Mouse (Mus musculus) midbrain, embryonic 10.5 days (tissue): ENCODE results near the gene Ankmy2. TPM values are rescaled to one million over a fixed set of nuclear protein-coding genes. Genes with fewer than 3 reads are reported as not detected.
A peak's percentile ranks its signal among the peaks of the same experiment; 100 is the strongest.

Experiments
- DNase-seq: peaks from one replicate; pipeline ENCODE4 v3.0.0-alpha.2; 2017; ENCODE audit warnings: low spot score
- H3K27ac ChIP-seq: fragments of 300-500 bp; sonication (generic); replicated peaks from 2 replicates; pipeline ENCODE4 v1.5.1; 2016; ENCODE audit warnings: mild to moderate bottlenecking
- H3K27me3 ChIP-seq: fragments of 300-500 bp; sonication (generic); 2 replicates; pipeline ENCODE4 v1.6.1; 2016; ENCODE audit warnings: low read depth, mild to moderate bottlenecking; ENCODE audit not compliant: poor library complexity, severe bottlenecking
- H3K36me3 ChIP-seq: fragments of 300-500 bp; sonication (generic); 2 replicates; pipeline ENCODE4 v1.6.1; 2016; ENCODE audit warnings: mild to moderate bottlenecking, moderate library complexity
- H3K4me1 ChIP-seq: fragments of 300-500 bp; sonication (generic); 2 replicates; pipeline ENCODE4 v1.6.1; 2016
- H3K4me3 ChIP-seq: fragments of 300-500 bp; sonication (generic); 2 replicates; pipeline ENCODE4 v1.5.1; 2016; ENCODE audit warnings: mild to moderate bottlenecking, moderate library complexity
- H3K9me3 ChIP-seq: fragments of 300-500 bp; sonication (generic); replicated peaks from 2 replicates; pipeline ENCODE4 v1.6.1; 2016; ENCODE audit warnings: mild to moderate bottlenecking
- WGBS: fragments of 180-500 bp; shearing (Covaris S2); methylation state at CpG from one replicate; pipeline ENCODE4 v1.1.7; 2016; 5-methylcytosine and 5-hydroxymethylcytosine counted together
- polyA plus RNA-seq: library from polyadenylated mRNA; unstranded; fragments of >200 nt; fragmentation: Nextera tagmentation; extraction: Ambion mirVana; gene quantifications from 2 replicates; pipeline ENCODE4 v1.2.1, GENCODE M21; 2016

Gene Ankmy2
- polyA plus RNA-seq, 1 experiment from 2014 or later = 21.1 TPM

- Histone ChIP-seq H3K4me1 (0 out of 2 replicates have a peak, but pooled peaks cover under 1% of the 10 kb centered on the region), H3K4me3 (no peak overlapping the region), H3K27ac (no peak overlapping the region), H3K36me3 (no peaks in the 10 kb centered on the region), H3K9me3 (no peaks in the 10 kb centered on the region), H3K27me3 (no peaks in the 10 kb centered on the region)
- DNase-seq = peak; percentile 33
- WGBS = 0% methylated on average over 1 of the region's 1 CpGs
Observed at GRCm38 (mm10) chr12:36215149-36215480, 58.2 kb downstream of the Ankmy2 start.

DNA sequence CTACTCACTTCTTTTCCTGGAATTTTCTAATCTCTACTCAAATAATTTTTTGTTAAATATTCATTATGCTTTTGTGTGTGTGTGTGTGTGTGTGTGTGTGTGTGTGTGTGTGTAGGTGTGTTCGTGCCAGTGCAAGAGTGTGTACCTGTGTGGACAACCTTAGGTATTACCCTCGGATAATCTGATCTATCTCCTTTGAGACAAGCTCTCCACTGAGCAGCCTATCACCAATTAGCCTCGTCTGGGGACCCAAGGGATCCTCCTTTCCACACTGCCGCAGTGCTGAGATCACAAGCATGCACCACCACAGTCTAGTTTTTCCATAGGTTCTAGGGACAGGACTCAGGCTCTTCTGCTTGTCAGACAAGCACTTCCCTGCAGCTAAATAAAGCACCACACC lies 59.3 kb downstream of the Ankmy2 start:
- Histone ChIP-seq H3K4me1 (no peaks in the 10 kb centered on the region), H3K36me3 (no peaks in the 10 kb centered on the region), H3K27ac (no peak overlapping the region), H3K9me3 (no peaks in the 10 kb centered on the region), H3K27me3 (no peaks in the 10 kb centered on the region), H3K4me3 (no peak overlapping the region)
- 79% methylated on average over 4 of the region's 4 CpGs for WGBS
- no peak for DNase-seq

DNA sequence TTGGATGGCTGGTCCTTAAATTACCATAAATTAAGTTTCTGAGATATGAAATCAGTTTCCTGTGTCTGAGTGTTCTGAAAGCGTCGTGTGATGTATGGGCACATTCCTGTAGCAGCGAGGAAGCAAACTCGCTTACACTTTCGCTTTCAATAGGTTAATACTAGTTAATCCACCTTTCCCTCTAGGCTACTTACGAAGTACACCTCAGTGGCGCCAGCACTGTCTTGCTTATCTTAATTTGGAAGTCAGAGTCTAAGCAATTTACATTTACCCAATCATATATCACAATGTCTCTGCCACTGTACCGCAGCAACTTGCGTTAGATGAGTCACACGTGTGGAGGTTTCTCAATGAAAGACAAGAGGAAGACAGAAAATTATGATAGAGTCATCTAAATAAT lies 60.0 kb downstream of the Ankmy2 start:
- Histone ChIP-seq H3K4me3 (no peak overlapping the region), H3K9me3 (no peaks in the 10 kb centered on the region), H3K27me3 (no peaks in the 10 kb centered on the region), H3K36me3 (no peaks in the 10 kb centered on the region), H3K4me1 (no peaks in the 10 kb centered on the region), H3K27ac (no peak overlapping the region)
- DNase-seq = no peak
- WGBS = 96% methylated on average over 10 of the region's 10 CpGs

DNA sequence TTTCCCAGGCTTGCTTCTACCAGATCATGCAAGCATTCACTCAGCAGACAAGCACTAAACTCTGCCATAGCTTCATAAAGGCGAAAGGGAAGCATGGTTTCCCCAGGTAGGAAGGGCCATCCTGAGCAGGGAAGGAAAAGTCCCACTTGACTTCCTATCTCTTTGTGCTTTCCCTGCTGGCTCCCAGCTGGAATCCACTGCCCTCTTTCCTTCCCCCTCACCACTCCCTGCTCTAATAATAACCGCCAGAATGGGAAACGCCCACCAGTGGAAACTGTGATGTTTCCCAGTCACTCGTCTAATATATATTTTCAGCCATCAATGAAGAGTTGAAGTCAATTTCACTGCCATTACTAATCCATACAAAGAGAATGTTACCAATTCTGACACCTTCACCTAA lies 67.5 kb downstream of the Ankmy2 start:
- no peaks in the 10 kb centered on the region for H3K27me3 ChIP-seq
- DNase-seq = no peak
- no peaks in the 10 kb centered on the region for H3K9me3 ChIP-seq
- H3K4me3 ChIP-seq = no peak overlapping the region
- H3K4me1 ChIP-seq = no peaks in the 10 kb centered on the region
- H3K36me3 ChIP-seq = no peaks in the 10 kb centered on the region
- 73% methylated on average over 4 of the region's 4 CpGs for WGBS
- H3K27ac ChIP-seq = no peak overlapping the region

DNA sequence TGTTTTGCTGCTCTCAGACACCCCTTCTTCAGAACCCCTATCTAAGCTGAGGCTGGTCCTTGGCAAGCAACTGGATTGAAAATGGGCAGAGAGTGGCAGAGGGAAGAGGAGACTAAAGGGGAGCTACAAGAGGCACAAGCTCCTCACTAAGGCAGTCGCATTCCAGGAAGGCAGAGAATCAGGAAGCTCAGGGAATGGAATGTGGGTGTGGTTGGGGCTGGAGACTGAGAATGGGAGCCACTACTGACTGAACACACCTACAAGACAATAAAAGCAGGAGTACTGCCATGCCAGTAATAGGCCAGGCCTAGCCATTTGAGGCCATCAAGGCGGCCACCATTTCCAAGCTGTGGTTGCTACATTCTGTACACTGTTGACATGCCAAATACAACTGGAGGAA lies 74.5 kb downstream of the Ankmy2 start:
- H3K27me3 ChIP-seq = no peaks in the 10 kb centered on the region
- no peak overlapping the region for H3K27ac ChIP-seq
- H3K4me3 ChIP-seq = no peak overlapping the region
- H3K9me3 ChIP-seq = no peaks in the 10 kb centered on the region
- no peaks in the 10 kb centered on the region for H3K36me3 ChIP-seq
- H3K4me1 ChIP-seq = no peaks in the 10 kb centered on the region
- 86% methylated on average over 2 of the region's 2 CpGs for WGBS
- no peak for DNase-seq

DNA sequence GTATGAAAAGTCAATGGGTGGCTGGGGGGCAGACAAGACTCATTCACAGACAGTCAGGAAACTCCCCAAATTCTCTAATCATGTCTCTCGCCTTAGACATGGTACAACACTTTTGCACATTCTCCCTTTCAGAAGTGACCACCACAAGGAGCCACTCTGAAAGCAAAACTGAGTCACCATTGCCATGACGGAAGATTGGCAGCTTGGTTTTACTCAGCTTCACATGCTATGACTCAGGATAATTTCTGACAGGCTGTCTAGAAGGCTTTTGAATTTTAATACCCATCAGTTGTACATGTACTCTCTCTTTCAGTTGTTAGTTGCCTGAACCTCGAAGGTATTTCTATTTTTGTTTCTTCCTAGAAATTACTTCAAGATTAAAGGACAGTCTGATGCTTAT lies 84.3 kb downstream of the Ankmy2 start:
- WGBS = 91% methylated on average over 3 of the region's 3 CpGs
- H3K4me1 ChIP-seq = no peaks in the 10 kb centered on the region

More for the DNA sequence above, 84.3 kb downstream of the Ankmy2 start:
- Histone ChIP-seq H3K36me3 (no peaks in the 10 kb centered on the region), H3K4me3 (no peak overlapping the region), H3K27me3 (no peaks in the 10 kb centered on the region), H3K27ac (no peak overlapping the region), H3K9me3 (no peaks in the 10 kb centered on the region)
- no peak for DNase-seq

Other genes with a start within 250 kb of the Ankmy2 start
- gene Agr3, start 231.5 kb upstream of the Ankmy2 start, polyA plus RNA-seq = not detected in 2 replicates
- gene Agr2, start 164.2 kb upstream of the Ankmy2 start, polyA plus RNA-seq = 0.40 TPM in 1 of 2 replicates, not detected in the other
- 198 and 207 TPM in 2 replicates for gene Tspan13, start 114.6 kb upstream of the Ankmy2 start, polyA plus RNA-seq
- gene Bzw2, start 966 bp downstream of the Ankmy2 start, polyA plus RNA-seq = 244 and 258 TPM in 2 replicates
- not detected in 2 replicates for gene Lrrc72, start 96.3 kb downstream of the Ankmy2 start, polyA plus RNA-seq
- gene Sostdc1, start 157.0 kb downstream of the Ankmy2 start, polyA plus RNA-seq = 11.6 and 14.3 TPM in 2 replicates
- gene Ispd, start 224.3 kb downstream of the Ankmy2 start, polyA plus RNA-seq = 7.2 and 9.2 TPM in 2 replicates
- 0.58 and 0.71 TPM in 2 replicates for gene D630036H23Rik, start 225.1 kb downstream of the Ankmy2 start, polyA plus RNA-seq